Mouse (Mus musculus) midbrain, embryonic 12.5 days (tissue): ENCODE results near the gene Dock6. TPM values are rescaled to one million over a fixed set of nuclear protein-coding genes. Genes with fewer than 3 reads are reported as not detected.

ENCODE experiments used
- ATAC-seq: fragments of 200-750 bp; cut with Nextera tagmentation; 2 replicates; pipeline ENCODE4 v1.8.0; 2017; ENCODE audit warnings: low read depth, moderate TSS enrichment, moderate library complexity; ENCODE audit not compliant: low FRiP score
- H3K27ac ChIP-seq: fragments of 300-500 bp; sonication (generic); replicated peaks from 2 replicates; pipeline ENCODE4 v1.5.1; 2016; ENCODE audit warnings: mild to moderate bottlenecking
- H3K27me3 ChIP-seq: fragments of 300-500 bp; sonication (generic); 2 replicates; pipeline ENCODE4 v1.6.1; 2016; ENCODE audit warnings: mild to moderate bottlenecking
- H3K36me3 ChIP-seq: fragments of 300-500 bp; sonication (generic); 2 replicates; pipeline ENCODE4 v1.6.1; 2016
- H3K4me1 ChIP-seq: fragments of 300-500 bp; sonication (generic); 2 replicates; pipeline ENCODE4 v1.6.1; 2016
- H3K4me2 ChIP-seq: fragments of 300-500 bp; sonication (generic); replicated peaks from 2 replicates; pipeline ENCODE4 v1.6.1; 2016; ENCODE audit warnings: mild to moderate bottlenecking, moderate library complexity
- H3K4me3 ChIP-seq: fragments of 300-500 bp; sonication (generic); 2 replicates; pipeline ENCODE4 v1.5.1; 2016; ENCODE audit warnings: mild to moderate bottlenecking
- H3K9ac ChIP-seq: fragments of 300-500 bp; sonication (generic); replicated peaks from 2 replicates; pipeline ENCODE4 v1.6.1; 2016; ENCODE audit warnings: mild to moderate bottlenecking, moderate library complexity
- H3K9me3 ChIP-seq: fragments of 300-500 bp; sonication (generic); 2 replicates; pipeline ENCODE4 v1.6.1; 2016; ENCODE audit warnings: mild to moderate bottlenecking
- WGBS: fragments of 180-500 bp; shearing (Covaris S2); methylation state at CpG from one replicate; pipeline ENCODE4 v1.1.7; 2016; 5-methylcytosine and 5-hydroxymethylcytosine counted together
- polyA plus RNA-seq: library from polyadenylated mRNA; unstranded; fragments of >200 nt; fragmentation: Nextera tagmentation; extraction: Ambion mirVana; gene quantifications from 2 replicates; pipeline ENCODE4 v1.2.1, GENCODE M21; 2016

Gene Dock6
- polyA plus RNA-seq, 1 experiment from 2014 or later = 24.5 TPM

DNA sequence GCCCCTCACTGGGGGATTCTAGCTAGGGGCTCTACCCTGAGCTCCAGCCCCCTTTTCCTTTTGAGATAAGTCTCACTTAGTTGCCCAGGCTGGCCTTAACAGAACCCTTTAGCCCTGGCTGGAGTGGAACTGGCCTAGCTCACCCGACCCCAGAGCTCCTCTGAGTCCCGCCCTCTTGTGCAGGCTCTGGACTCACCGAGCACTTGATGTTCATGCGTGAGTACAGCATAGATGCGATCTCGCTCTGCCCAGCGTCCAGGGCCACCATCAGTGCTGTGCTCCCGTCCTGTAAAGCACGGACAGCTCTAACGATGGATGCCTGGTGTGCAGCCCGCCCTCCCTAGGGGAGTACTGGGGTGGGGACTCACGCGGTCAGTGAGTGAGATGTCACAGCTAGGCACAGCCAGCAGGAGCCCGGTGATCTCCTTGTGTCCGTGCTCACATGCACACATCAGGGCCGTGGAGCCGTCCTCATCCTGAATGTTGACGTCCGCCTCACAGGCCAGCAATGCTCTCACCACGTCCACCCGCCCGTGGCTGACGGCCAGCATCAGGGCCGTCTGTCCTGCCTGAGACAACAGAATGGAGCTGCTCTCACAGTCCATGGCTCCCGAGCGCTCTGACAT lies 82.8 kb downstream of the Dock6 start:
- H3K36me3 ChIP-seq = no peaks in the 10 kb centered on the region
- H3K4me2 ChIP-seq = no peak overlapping the region
- no peak overlapping the region for H3K9ac ChIP-seq
- H3K9me3 ChIP-seq = no peaks in the 10 kb centered on the region
- H3K4me1 ChIP-seq = 0 out of 2 replicates have a peak, but pooled peaks cover 9% of the 10 kb centered on the region
- no peaks in the 10 kb centered on the region for H3K27me3 ChIP-seq
- 78% methylated on average over 26 of the region's 26 CpGs for WGBS
- no peak overlapping the region for H3K4me3 ChIP-seq
- no peak overlapping the region for H3K27ac ChIP-seq
- no peak for ATAC-seq

DNA sequence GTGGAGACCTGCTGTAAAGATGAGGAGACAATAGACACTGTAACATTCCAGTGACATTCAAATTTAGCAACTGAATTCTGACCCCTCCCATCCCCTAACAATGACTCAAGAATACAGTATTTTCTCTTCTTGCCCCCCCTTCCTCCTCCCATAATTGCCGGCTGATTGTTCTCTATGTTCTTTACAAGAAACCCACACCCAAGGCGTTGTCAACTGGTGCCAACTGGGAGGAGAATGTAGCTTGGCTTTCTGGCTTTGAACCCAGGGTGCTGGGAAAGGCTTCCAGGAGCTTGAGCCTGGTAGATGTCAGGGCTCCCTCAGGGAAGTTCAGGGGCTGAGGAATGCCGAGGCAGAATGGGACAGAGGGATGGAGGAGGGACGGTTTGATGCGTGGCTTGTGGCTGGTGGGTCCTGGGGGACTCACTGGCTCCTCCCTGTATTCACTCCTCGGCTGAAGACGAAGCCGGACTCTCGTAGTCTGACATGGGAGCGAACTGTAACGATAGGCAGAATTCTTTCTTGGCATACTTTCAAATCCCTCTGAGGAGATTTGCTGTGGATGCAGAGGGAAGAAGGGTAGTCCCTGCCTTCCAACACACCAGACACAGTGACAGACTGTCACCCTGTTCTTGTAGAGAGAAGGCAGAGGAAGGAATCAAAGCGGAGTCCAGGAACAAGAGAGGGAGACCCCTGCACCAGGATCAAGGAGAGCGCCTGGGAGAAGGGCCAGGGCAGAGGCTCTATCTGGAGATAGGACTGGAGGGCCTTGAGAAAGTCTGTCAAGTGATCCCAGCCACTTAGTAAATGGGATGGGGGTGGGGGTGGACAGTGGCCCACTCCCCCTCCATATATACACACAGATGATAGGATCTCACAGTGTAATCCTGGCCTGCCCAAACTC lies 83.7 kb downstream of the Dock6 start:
- no peak for ATAC-seq
- no peaks in the 10 kb centered on the region for H3K27me3 ChIP-seq
- H3K4me3 ChIP-seq = no peak overlapping the region
- peak overlapping the region; percentile 7; the same call in 1 of the 2 replicates for H3K27ac ChIP-seq
- H3K9me3 ChIP-seq = no peaks in the 10 kb centered on the region
- WGBS = 66% methylated on average over 13 of the region's 13 CpGs
- H3K4me1 ChIP-seq = 0 out of 2 replicates have a peak, but pooled peaks cover 9% of the 10 kb centered on the region
- H3K4me2 ChIP-seq = no peak overlapping the region
- no peak overlapping the region; the same call in 1 of the 2 replicates for H3K9ac ChIP-seq
- H3K36me3 ChIP-seq = no peaks in the 10 kb centered on the region

DNA sequence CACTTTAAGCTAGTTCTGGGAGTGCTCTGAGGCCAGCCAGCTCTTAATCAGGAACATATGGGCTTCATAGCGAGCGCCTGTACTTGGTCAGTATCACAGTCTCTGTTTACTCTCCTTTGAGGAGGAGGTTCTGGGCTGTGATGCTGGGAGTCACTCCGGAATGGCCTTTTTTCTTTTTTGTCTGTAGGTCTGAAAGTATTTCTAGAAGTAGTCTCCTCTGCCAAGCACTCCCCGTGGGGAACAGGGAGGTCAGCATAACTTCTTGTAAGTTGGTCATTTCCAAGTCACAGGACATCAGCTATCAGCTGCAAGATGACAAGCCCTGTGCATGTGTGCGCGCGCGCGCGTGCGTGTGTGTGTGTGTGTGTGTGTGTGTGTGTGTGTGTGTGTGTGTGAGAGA lies 84.5 kb downstream of the Dock6 start:
- Histone ChIP-seq H3K4me1 (0 out of 2 replicates have a peak, but pooled peaks cover 9% of the 10 kb centered on the region), H3K4me3 (no peak overlapping the region), H3K27me3 (no peaks in the 10 kb centered on the region), H3K9ac (0 out of 2 replicates have a peak overlapping the region, but pooled peaks have one; percentile 6), H3K4me2 (no peak overlapping the region), H3K36me3 (no peaks in the 10 kb centered on the region), H3K27ac (0 out of 2 replicates have a peak overlapping the region, but pooled peaks have one; percentile 10), H3K9me3 (no peaks in the 10 kb centered on the region)
- WGBS = 81% methylated on average over 11 of the region's 11 CpGs
- no peak for ATAC-seq

GRCm38 (mm10) chr9:21764084-21764999 lies 88.1 kb downstream of the Dock6 start:
- 96% methylated on average over 6 of the region's 6 CpGs for WGBS
- no peaks in the 10 kb centered on the region for H3K27me3 ChIP-seq

GRCm38 (mm10) chr9:21762135-21762534 lies 90.3 kb downstream of the Dock6 start:
- 0 out of 2 replicates have a peak, but pooled peaks cover 1% of the 10 kb centered on the region for H3K36me3 ChIP-seq
- no peak for ATAC-seq
- H3K9me3 ChIP-seq = no peaks in the 10 kb centered on the region

More at GRCm38 (mm10) chr9:21764084-21764999, 88.1 kb downstream of the Dock6 start:
- no peak for ATAC-seq
- Histone ChIP-seq H3K9ac (no peak overlapping the region), H3K4me2 (no peak overlapping the region), H3K4me1 (peaks cover 14% of the 10 kb centered on the region), H3K36me3 (no peaks in the 10 kb centered on the region), H3K4me3 (no peak overlapping the region), H3K27ac (no peak overlapping the region), H3K9me3 (no peaks in the 10 kb centered on the region)

DNA sequence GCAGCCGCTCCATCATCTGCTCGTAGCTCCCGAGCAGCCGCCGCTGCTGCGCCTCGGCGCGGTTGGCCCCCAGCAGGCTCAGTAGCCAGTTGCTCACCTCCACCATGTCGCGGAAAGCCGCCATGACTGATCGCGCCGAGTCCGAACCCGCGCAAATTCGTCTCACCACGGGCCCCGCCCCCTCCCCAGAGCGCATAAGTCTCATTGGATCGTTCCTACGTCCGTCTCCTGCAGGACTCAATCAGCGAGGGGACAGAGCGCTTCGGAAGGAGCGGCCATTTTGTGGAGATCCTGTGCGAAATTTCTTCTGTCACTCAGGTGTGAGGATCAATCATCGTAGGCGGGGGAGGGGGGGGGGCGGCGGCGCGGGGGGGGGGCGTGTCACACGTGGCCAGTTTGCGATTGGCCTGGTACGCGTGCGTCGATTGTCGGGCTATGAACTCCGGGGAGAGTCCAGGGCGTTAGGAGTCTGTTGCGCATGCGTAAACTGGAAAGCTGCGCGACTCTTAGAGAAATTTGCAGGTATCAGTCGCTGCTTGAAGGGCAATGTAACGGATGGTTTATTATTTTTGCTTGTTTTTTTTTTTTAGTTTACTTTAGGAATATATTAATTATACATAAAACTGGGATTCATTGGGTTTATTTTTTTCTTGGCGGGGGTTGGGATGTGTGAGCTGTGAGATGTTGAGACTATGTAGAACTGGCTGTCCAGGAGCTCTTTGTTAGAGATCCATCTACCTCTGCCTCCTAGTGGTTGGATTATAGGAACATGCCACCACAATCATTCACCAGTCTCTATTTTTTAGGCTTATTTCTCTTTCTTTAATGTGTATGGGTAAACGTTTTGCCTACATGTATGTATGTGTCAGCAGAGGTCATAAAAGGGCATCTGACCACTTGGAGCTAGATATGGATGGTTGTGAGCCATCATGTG lies 92.0 kb downstream of the Dock6 start, which contains the start of gene Spc24:
Gene Spc24, minus strand, starts transcription at position 149 of the 934 bp plus-strand sequence.
- Histone ChIP-seq H3K27ac (peak within 1 kb of the TSS; percentile 61), H3K9me3 (no peaks in the 10 kb centered on the region), H3K36me3 (peaks cover 15% of the 10 kb centered on the region; the same call in 1 of the 2 replicates), H3K27me3 (no peaks in the 10 kb centered on the region), H3K4me1 (peaks cover 15% of the 10 kb centered on the region), H3K9ac (peak within 1 kb of the TSS; percentile 59), H3K4me3 (peak within 1 kb of the TSS; percentile 80), H3K4me2 (peak within 1 kb of the TSS; percentile 90)
- 1% methylated on average over 49 of the region's 54 CpGs for WGBS
- peak; percentile 98 for ATAC-seq

More at GRCm38 (mm10) chr9:21762135-21762534, 90.3 kb downstream of the Dock6 start:
- Histone ChIP-seq H3K4me3 (no peak overlapping the region), H3K4me1 (peaks cover 15% of the 10 kb centered on the region), H3K27ac (no peak overlapping the region), H3K4me2 (no peak overlapping the region), H3K9ac (no peak overlapping the region), H3K27me3 (no peaks in the 10 kb centered on the region)

DNA sequence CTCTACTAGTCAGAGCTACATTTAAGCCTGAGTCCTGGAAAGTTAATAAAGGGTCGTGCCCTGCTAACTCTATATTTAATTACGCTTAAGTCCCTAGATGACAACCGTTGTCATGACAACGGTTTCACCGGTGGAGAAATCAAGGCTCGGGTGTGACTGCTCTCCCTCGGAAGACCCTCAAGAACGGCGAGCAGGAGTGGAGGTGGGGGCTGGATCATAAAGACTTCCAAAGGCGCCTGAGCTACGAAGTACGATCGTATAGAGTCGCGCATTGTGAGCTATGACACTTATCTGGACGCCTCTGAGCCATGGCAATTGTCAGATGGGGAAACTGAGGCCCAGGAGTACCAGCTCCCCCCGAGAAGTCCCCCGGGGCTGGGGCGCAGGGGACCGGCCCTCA lies 92.7 kb downstream of the Dock6 start:
- peak; percentile 57; the same call in 1 of the 2 replicates for ATAC-seq
- peak overlapping the region; percentile 59 for H3K9ac ChIP-seq
- peak overlapping the region; percentile 58 for H3K27ac ChIP-seq

DNA sequence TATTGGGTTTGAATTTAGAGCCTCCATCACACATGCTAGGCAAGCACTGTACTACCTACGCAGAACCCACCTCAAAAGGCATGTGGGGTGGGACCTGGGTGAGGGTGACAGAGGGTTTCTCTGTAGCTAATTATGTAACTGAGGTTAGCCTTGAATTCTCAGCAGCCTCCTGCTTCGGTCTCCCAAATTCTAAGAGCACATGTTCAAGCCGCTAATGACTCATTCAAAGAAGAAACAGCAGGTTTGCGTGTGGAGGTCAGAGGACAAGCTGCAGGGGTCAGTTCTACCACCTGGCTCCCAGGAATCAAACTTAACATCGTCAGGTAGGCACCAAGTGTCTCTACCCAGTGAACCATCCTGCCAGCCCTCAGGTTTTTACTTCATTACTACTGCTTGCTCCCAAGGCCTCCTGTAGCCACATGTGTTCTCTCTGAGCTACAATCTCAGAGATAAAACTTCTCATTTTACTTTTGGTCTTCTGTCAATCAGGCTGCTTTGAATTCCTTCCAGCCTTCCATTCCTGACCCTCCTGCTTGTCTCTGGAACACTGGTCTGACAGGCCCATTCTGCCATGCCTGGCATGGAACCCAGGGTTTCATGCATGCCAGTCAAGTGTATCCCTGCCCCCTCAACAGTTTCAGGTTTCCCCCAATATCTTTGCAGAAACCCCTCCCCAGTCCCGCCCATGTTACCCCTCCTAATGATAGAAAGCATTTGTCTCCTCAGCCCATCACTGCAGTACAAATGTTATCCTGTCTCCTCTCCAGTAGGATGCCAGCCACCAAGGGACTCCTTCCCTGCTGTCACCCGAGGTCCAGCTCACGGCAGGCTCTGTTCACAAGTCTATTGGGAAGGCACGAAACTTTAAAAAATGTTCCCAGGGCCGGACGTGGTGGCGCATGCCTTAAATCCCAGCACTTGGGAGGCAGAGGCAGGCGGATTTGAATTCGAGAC lies 93.6 kb downstream of the Dock6 start:
- Histone ChIP-seq H3K36me3 (peaks cover 21% of the 10 kb centered on the region), H3K9me3 (no peaks in the 10 kb centered on the region), H3K27ac (no peak overlapping the region), H3K4me1 (peaks cover 15% of the 10 kb centered on the region), H3K4me2 (peak overlapping the region; percentile 90), H3K27me3 (no peaks in the 10 kb centered on the region), H3K9ac (peak overlapping the region; percentile 59; the same call in 1 of the 2 replicates), H3K4me3 (peak overlapping the region; percentile 80)
- no peak for ATAC-seq
- 67% methylated on average over 14 of the region's 14 CpGs for WGBS

More for the DNA sequence above, 92.7 kb downstream of the Dock6 start:
- Histone ChIP-seq H3K4me3 (peak overlapping the region; percentile 80), H3K4me2 (peak overlapping the region; percentile 90), H3K4me1 (peaks cover 15% of the 10 kb centered on the region), H3K27me3 (no peaks in the 10 kb centered on the region), H3K36me3 (peaks cover 15% of the 10 kb centered on the region; the same call in 1 of the 2 replicates), H3K9me3 (no peaks in the 10 kb centered on the region)
- WGBS = under 1% methylated on average over 20 of the region's 20 CpGs

DNA sequence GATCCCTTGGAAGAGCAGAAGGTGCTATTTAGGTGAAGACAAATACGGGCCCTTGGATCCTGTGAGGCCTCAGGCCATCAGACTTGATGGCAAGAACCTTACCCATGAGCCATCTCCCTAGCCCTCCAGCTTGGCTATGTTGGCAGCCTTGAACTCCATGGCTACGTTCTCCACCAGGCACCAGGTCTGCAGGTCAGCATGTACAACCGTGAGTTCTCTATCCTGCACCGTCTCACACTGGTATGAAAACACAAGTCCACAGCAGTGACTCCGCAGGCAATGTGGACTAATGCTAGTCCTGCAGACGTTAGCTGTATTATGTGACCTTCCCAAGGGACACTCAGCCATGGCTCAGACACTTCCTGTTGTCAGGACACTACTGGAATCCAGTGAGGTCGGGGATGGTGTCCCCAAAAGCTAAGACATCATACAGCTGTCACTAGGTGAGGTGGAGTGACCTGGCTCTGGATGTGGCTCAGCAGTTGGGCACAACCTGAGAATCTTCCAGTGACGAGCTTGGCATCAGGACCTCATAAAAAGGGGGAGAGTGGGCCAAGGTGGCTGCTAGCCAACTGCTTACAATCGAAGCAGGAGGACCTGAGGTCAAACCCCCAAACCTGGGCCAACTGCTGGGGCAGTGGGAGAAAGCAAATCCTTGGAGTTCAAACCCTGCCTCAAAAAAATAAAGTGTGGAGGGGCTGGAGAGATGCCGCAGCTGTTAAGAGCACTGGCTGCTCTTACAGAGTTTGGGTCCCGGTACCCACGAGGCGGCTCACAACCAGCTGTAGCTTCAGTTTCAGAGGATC lies 97.7 kb downstream of the Dock6 start:
- peaks cover 37% of the 10 kb centered on the region for H3K36me3 ChIP-seq

More for the DNA sequence above, 97.7 kb downstream of the Dock6 start:
- Histone ChIP-seq H3K27me3 (no peaks in the 10 kb centered on the region), H3K4me2 (no peak overlapping the region), H3K9ac (no peak overlapping the region), H3K9me3 (no peaks in the 10 kb centered on the region), H3K4me1 (peaks cover 13% of the 10 kb centered on the region), H3K27ac (no peak overlapping the region), H3K4me3 (no peak overlapping the region)
- 81% methylated on average over 13 of the region's 13 CpGs for WGBS
- no peak for ATAC-seq
